Mouse (Mus musculus) lung, postnatal 36 days (tissue): ENCODE results near the gene Hist1h3f.
"Not testable (repeated sequence)": the region's sequence is repeated elsewhere in the genome, so short reads cannot be mapped to it uniquely, and the experiment has no call there.

Experiments used
- DNase-seq: peaks from one replicate; pipeline ENCODE4 v3.0.0; 2022; ENCODE audit warnings: mixed read lengths

Hist1h3f gene

DNA sequence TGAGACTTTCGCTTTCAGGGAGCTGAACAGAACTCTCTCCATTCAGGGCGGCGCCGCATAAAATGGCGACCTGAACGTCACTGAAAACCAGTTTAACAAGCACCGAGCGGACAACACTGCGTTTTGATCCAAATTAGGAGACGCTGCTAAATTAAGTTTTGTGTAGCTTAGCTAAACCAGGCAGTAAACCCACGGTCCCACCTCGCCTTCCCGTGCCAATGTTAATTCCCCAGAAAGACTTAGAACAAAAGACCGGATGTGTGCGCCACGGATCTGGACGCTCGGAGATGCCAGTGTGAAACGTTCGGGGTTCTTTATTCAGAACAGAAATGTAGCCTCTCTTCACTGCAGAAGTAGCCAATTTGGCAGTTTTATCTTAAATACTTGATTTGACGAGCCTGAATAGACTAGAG, 41.2 kb downstream of the Hist1h3f start:
- peak; percentile 89 for DNase-seq

DNA sequence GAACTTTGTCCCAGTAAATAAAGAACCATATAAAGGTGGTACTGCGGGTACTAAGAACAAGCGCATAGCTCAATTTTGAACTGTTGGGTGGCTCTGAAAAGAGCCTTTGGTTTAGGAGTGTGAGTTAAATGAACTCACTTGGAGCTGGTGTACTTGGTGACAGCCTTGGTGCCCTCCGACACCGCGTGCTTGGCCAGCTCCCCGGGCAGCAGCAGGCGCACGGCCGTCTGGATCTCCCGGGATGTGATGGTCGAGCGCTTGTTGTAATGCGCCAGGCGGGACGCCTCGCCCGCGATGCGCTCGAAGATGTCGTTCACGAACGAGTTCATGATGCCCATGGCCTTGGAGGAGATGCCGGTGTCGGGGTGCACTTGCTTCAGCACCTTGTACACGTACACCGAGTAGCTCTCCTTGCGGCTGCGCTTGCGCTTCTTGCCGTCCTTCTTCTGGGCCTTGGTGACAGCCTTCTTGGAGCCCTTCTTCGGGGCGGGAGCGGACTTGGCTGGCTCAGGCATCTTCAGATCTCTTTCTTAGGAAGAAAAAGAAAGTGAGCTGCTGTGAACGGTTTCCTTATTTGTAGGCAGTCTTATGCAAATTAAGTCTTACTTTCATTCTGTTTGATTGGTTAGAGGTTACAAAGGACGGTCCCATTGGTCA, 41.7 kb downstream of the Hist1h3f start:
- peak; percentile 88 for DNase-seq

DNA sequence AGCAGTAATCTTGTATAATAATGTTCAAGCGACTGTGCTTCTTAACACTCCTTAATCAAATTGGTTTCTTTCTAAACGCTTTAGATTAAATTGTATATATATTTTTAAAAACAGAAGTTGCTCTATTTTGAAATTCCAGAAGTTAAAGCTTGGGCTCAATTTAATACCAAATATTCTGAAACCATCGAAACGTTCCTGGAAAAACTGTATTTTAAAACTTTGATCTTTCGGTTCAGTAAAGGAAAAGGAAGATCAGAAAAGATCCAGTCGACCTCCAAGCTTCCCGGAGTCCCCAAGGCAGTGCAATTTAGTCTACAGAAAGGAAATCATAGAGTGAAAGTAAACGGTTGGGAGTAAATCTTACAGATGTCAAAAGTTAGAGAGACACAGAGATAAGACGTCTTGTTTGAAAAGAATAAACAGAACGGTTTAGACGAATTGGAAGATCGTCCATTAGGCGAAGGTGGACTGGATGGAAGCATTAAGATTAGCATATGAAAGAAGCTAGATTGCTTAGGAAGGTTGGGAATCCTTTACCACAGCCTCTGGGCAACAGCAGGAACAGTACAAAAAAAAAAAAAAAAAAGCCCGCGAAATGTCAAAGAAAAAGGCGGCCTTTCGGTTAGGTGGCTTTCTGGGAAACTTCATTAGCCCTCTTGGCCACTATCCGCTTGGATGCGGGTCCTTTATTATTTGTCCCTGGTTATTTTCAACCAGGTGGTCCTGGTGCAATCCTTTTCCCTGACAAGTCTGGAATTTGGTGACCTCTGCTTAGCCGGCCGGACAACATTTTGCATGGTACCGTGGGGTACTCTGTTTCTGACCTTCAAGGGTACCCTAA, 42.5 kb downstream of the Hist1h3f start:
- no peak for DNase-seq

DNA sequence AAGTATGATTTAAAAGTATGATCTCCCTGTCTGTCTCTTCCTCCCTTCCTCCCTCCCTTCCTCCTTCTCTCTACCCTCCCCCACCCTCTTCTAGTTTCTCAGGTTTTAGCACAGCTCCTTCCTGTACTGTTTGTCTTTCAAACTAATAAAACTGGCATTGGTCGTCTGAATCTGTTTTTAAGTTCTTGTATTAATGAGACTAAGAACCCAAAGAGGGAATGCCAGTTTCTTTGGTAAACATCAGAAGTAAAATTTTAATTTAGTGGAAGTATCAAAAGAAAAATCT, 43.0 kb downstream of the Hist1h3f start:
- no peak for DNase-seq

DNA sequence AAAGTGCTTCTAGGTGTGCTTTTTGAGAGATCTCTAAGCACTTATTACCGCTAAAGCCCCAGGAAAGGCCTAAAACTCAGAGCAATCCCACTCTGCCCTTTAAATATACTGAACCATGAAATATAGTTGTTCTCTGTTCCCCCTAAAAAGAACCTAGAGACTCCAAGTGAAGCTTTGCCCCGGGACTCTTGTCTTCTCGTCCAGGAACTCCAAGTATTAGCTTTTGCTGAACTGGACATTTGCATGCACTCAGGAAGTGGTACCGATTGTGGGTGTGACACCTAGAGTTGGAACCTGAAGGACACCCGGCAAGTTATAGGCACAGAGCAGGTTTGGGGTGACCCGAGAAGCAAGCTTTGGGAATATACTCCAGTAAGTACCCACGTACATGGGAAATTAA, 47.4 kb downstream of the Hist1h3f start:
- DNase-seq, result no peak

DNA sequence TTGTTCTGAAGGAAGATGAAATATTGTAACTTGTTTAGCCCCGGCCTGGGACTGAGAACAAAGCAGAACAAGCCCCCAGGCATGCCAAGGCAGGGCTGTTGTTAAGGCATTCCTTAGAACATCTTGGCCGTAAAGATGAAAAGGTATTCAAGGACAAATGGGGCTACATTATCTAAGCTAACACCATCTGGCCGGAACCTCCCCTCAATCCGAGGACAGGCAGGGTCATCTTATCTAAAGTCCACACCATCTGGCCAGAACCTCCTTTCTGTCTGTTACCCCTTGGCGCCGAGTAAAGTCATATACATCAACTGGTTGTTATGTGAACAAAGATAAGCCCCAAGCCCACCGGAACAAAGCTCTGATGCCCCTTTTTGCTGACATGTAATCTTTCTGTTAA, 48.0 kb downstream of the Hist1h3f start:
- not testable (repeated sequence) for DNase-seq

DNA sequence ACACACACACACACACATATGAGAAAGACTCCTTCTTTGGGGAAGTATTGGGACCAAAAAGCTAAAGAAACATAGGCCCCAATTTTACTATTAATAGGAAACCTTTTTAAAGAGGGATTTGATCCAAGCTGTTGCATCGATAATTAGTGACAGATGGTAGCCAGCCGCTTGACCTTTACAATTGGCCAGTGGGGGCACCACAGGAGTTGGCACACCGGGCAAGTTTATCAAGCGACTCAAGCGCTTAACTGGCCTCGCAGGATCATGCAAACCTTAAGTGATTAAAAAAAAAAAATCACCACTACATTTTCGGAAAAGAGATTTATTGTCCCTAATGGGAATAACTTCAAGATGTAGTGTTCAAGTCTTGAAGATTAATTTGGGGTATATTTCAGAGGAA, 48.8 kb downstream of the Hist1h3f start:
- no peak for DNase-seq

DNA sequence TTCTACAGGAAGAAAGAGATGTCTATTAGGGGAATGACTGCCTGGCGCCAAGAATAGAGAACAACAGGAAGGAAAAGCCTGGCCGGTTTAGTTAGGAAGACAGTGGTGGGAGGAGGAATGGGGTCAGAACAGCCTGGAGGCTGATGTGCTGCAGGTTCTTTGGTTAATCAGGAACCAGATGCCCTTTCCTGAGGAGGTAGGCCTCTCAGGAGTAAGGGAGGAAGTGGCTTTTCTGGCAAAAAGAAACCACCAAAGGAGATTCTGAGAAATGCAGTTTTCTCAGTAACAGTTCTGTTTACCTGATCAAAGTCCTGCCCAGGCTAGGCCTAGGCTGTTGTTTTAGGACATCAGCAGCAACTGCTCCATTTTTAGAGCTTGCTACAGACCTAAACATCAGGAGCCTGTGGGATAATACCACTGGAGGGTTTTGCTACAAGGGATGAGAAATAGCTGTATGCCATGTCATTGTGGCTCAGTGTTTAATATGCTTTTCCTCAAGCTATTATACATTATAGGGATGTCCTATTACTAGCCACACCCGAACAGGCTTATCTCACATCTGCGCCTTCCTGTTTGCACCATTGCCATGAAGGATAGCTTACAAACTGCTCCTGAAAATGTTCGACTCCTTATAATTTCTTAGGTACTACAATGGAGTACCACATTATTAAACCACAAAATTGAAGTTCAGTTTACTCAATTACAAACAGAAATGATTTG, 49.4 kb downstream of the Hist1h3f start:
- DNase-seq, result peak; percentile 49
